Mouse (Mus musculus): ENCODE measurements around the gene Ptpn4. TPM values are rescaled to one million over a fixed set of nuclear protein-coding genes. Genes with fewer than 3 reads are reported as not detected.

Ptpn4 gene
- total RNA-seq (2014; rRNA removed; ENCODE audit: low replicate concordance), result 14.0 and 16.7 TPM in 2 replicates
- polyA plus RNA-seq (2015; fragmentation: Nextera tagmentation; extraction: Ambion mirVana), result 3.2 and 4.1 TPM in 2 replicates

DNA sequence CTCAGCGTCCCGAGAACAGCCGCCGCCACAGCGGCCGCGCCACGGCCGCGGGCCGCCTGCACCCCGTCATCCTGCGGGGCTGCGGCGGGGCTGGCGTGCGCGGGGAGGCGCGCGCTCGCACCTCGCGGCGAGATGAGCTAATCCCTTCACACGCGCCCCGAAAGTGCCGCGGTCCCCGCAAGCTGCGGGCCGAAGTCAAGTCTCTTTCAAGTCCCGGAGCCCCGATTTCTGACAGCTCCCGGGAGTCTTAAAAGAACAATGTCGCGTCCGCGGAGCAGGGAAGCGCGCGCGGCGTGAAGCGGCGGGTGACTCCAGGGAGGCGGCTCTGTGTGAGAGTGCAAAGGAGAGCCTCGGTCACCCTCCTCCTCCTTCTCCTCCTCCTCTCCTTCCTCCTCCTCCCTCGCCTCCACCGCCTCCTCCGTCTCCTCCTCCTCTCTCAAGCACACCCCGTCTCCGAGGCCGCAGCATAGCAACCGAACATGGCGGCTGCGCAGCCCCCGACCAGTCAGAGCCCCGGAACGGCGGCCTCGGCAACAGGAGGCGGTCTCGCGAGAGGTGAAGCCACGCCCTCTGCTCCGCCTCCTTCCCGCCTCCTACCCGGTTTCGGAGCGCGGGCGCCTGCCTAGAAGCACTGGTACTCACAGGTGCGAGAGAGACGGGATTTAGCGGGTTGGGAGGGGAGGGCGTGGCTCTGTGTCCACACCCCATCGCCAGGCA, at the start of gene Ptpn4:
Gene Ptpn4, minus strand, starts transcription at position 579 of the 717 bp plus-strand sequence.
- H3K9me3 ChIP-seq (replicated peaks; ENCODE audit: control insufficient read depth, low read length), result no peaks in the 10 kb centered on the region
- peak within 1 kb of the TSS; percentile 82 for H3K27ac ChIP-seq (ENCODE audit: low read depth)
- DNase-seq (ENCODE audit: low spot score) (peak; percentile 98), ATAC-seq (ENCODE audit: insufficient read depth, low read depth) (peak; percentile 98)
- H3K4me2 ChIP-seq (ENCODE audit: low read depth, low read length), result peak within 1 kb of the TSS; percentile 63
- peak within 1 kb of the TSS; percentile 89 for H3K9ac ChIP-seq (replicated peaks; ENCODE audit: low read depth, low read length)
- H3K27me3 ChIP-seq (ENCODE audit: control insufficient read depth, insufficient read depth, low read length), result no peaks in the 10 kb centered on the region
- 0 out of 2 replicates have a peak, but pooled peaks have one; percentile 53 for TF ChIP-seq EP300 (IDR thresholded peaks at IDR 0.05; ENCODE audit: low read depth)
- no peak for TF ChIP-seq CTCF (IDR thresholded peaks at IDR 0.05; ENCODE audit: low read depth)
- H3K36me3 ChIP-seq (replicated peaks; ENCODE audit: control insufficient read depth, insufficient read depth, low read length), result no peaks in the 10 kb centered on the region
- under 1% methylated on average over 73 of the region's 79 CpGs for WGBS
- peak within 1 kb of the TSS; percentile 94 for H3K4me3 ChIP-seq (ENCODE audit: low read depth, low read length)
- peaks cover 19% of the 10 kb centered on the region; the same call in 1 of the 2 replicates for H3K4me1 ChIP-seq (ENCODE audit: control insufficient read depth, insufficient read depth)

- no peak for ATAC-seq (ENCODE audit: insufficient read depth, low read depth)
- no peak overlapping the region for H3K4me2 ChIP-seq (ENCODE audit: low read depth, low read length)
- TF ChIP-seq CTCF (IDR thresholded peaks at IDR 0.05; ENCODE audit: low read depth) (no peak), EP300 (IDR thresholded peaks at IDR 0.05; ENCODE audit: low read depth) (no peak)
Observed at GRCm38 (mm10) chr1:119886320-119886719, 48.9 kb upstream of the Ptpn4 start.

GRCm38 (mm10) chr1:119884272-119884671, 46.9 kb upstream of the Ptpn4 start:
- no peak overlapping the region for H3K9ac ChIP-seq (replicated peaks; ENCODE audit: low read depth, low read length)
- no peaks in the 10 kb centered on the region for H3K36me3 ChIP-seq (replicated peaks; ENCODE audit: control insufficient read depth, insufficient read depth, low read length)
- ATAC-seq (ENCODE audit: insufficient read depth, low read depth), result no peak
- H3K4me3 ChIP-seq (ENCODE audit: low read depth, low read length), result no peak overlapping the region
- H3K9me3 ChIP-seq (replicated peaks; ENCODE audit: control insufficient read depth, low read length), result no peaks in the 10 kb centered on the region
- no peak overlapping the region for H3K27ac ChIP-seq (ENCODE audit: low read depth)
- WGBS, result 90% methylated on average over 3 of the region's 3 CpGs
- no peaks in the 10 kb centered on the region for H3K27me3 ChIP-seq (ENCODE audit: control insufficient read depth, insufficient read depth, low read length)
- no peak for DNase-seq (ENCODE audit: low spot score)
- no peak overlapping the region for H3K4me2 ChIP-seq (ENCODE audit: low read depth, low read length)
- H3K4me1 ChIP-seq (ENCODE audit: control insufficient read depth, insufficient read depth), result 0 out of 2 replicates have a peak, but pooled peaks cover 5% of the 10 kb centered on the region
- TF ChIP-seq CTCF (IDR thresholded peaks at IDR 0.05; ENCODE audit: low read depth), result no peak

More at GRCm38 (mm10) chr1:119886320-119886719, 48.9 kb upstream of the Ptpn4 start:
- no peak overlapping the region for H3K27ac ChIP-seq (ENCODE audit: low read depth)
- no peaks in the 10 kb centered on the region for H3K36me3 ChIP-seq (replicated peaks; ENCODE audit: control insufficient read depth, insufficient read depth, low read length)
- no peak overlapping the region for H3K4me3 ChIP-seq (ENCODE audit: low read depth, low read length)
- no peak for DNase-seq (ENCODE audit: low spot score)
- 34% methylated on average over 7 of the region's 7 CpGs for WGBS
- H3K4me1 ChIP-seq (ENCODE audit: control insufficient read depth, insufficient read depth), result 0 out of 2 replicates have a peak, but pooled peaks cover 5% of the 10 kb centered on the region
- no peaks in the 10 kb centered on the region for H3K9me3 ChIP-seq (replicated peaks; ENCODE audit: control insufficient read depth, low read length)
- no peak overlapping the region for H3K9ac ChIP-seq (replicated peaks; ENCODE audit: low read depth, low read length)
- H3K27me3 ChIP-seq (ENCODE audit: control insufficient read depth, insufficient read depth, low read length), result no peaks in the 10 kb centered on the region

- H3K4me2 ChIP-seq (ENCODE audit: low read depth, low read length), result no peak overlapping the region
- H3K9me3 ChIP-seq (replicated peaks; ENCODE audit: control insufficient read depth, low read length), result no peaks in the 10 kb centered on the region
- no peaks in the 10 kb centered on the region for H3K4me1 ChIP-seq (ENCODE audit: control insufficient read depth, insufficient read depth)
- H3K27me3 ChIP-seq (ENCODE audit: control insufficient read depth, insufficient read depth, low read length), result no peaks in the 10 kb centered on the region
- ATAC-seq (ENCODE audit: insufficient read depth, low read depth) (no peak), DNase-seq (ENCODE audit: low spot score) (no peak)
- no peak overlapping the region for H3K27ac ChIP-seq (ENCODE audit: low read depth)
- H3K36me3 ChIP-seq (replicated peaks; ENCODE audit: control insufficient read depth, insufficient read depth, low read length), result no peaks in the 10 kb centered on the region
- WGBS, result 81% methylated on average over 7 of the region's 7 CpGs
- no peak for TF ChIP-seq EP300 (IDR thresholded peaks at IDR 0.05; ENCODE audit: low read depth)
- TF ChIP-seq CTCF (IDR thresholded peaks at IDR 0.05; ENCODE audit: low read depth), result no peak
- H3K4me3 ChIP-seq (ENCODE audit: low read depth, low read length), result no peak overlapping the region
- no peak overlapping the region for H3K9ac ChIP-seq (replicated peaks; ENCODE audit: low read depth, low read length)
Observed at GRCm38 (mm10) chr1:119878909-119879308, 41.5 kb upstream of the Ptpn4 start.

DNA sequence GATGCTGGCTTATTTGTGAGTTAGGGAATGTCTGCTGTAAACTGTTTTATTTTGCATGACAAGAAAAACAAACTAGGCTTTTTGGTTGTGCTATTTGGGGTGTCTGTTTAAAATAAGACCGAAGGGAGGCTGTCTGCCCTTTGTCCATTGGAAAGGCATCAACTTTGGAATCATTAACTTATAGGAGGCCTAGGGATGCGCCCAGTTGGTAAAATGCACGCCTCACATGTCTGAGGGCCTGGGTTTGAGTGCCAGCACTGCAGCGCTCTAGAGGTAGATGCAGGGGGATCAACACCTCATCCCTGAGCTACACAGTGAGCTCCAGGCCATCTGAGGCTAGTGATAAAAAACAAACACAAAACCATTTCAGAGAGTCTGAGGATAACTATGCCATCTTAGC, 40.1 kb upstream of the Ptpn4 start:
- no peaks in the 10 kb centered on the region for H3K36me3 ChIP-seq (replicated peaks; ENCODE audit: control insufficient read depth, insufficient read depth, low read length)
- ATAC-seq (ENCODE audit: insufficient read depth, low read depth) (no peak), DNase-seq (ENCODE audit: low spot score) (no peak)
- H3K9ac ChIP-seq (replicated peaks; ENCODE audit: low read depth, low read length), result no peak overlapping the region
- 92% methylated on average over 4 of the region's 4 CpGs for WGBS
- no peaks in the 10 kb centered on the region for H3K4me1 ChIP-seq (ENCODE audit: control insufficient read depth, insufficient read depth)
- H3K4me3 ChIP-seq (ENCODE audit: low read depth, low read length), result no peak overlapping the region
- no peak overlapping the region for H3K27ac ChIP-seq (ENCODE audit: low read depth)
- no peaks in the 10 kb centered on the region for H3K27me3 ChIP-seq (ENCODE audit: control insufficient read depth, insufficient read depth, low read length)
- no peaks in the 10 kb centered on the region for H3K9me3 ChIP-seq (replicated peaks; ENCODE audit: control insufficient read depth, low read length)
- TF ChIP-seq EP300 (IDR thresholded peaks at IDR 0.05; ENCODE audit: low read depth), result no peak
- no peak for TF ChIP-seq CTCF (IDR thresholded peaks at IDR 0.05; ENCODE audit: low read depth)
- H3K4me2 ChIP-seq (ENCODE audit: low read depth, low read length), result no peak overlapping the region

Data from heart, postnatal 0 days (tissue).